Mouse (Mus musculus) limb, embryonic 14.5 days (tissue): ENCODE results near the gene Ndufb4. TPM values are rescaled to one million over a fixed set of nuclear protein-coding genes. Genes with fewer than 3 reads are reported as not detected.

Experiments
- ATAC-seq: fragments of 200-750 bp; cut with Nextera tagmentation; 2 replicates; pipeline ENCODE4 v1.8.0; 2017; ENCODE audit warnings: low read depth, moderate number of reproducible peaks, moderate TSS enrichment; ENCODE audit not compliant: low FRiP score
- DNase-seq: peaks from one replicate; pipeline ENCODE4 v3.0.0-alpha.2; 2015; ENCODE audit warnings: low spot score
- H3K27ac ChIP-seq: fragments of 300-500 bp; sonication (generic); replicated peaks from 2 replicates; pipeline ENCODE4 v1.5.1; 2014; ENCODE audit warnings: low read depth, mild to moderate bottlenecking, low read length, moderate library complexity, mixed read lengths
- H3K27me3 ChIP-seq: fragments of 300-500 bp; sonication (generic); 2 replicates; pipeline ENCODE4 v1.6.1; 2014; ENCODE audit warnings: low read length, mixed read lengths; ENCODE audit not compliant: control insufficient read depth, insufficient read depth
- H3K36me3 ChIP-seq: fragments of 300-500 bp; sonication (generic); 2 replicates; pipeline ENCODE4 v1.6.1; 2014; ENCODE audit warnings: mild to moderate bottlenecking, low read length, moderate library complexity, mixed read lengths; ENCODE audit not compliant: control insufficient read depth, insufficient read depth
- H3K4me1 ChIP-seq: fragments of 300-500 bp; sonication (generic); 2 replicates; pipeline ENCODE4 v1.6.1; 2014; ENCODE audit warnings: antibody characterized with exemption, low read length, mixed read lengths; ENCODE audit not compliant: control insufficient read depth, insufficient read depth
- H3K4me2 ChIP-seq: fragments of 300-500 bp; sonication (generic); replicated peaks from 2 replicates; pipeline ENCODE4 v1.6.1; 2014; ENCODE audit warnings: low read depth, mild to moderate bottlenecking, low read length, moderate library complexity; ENCODE audit not compliant: severe bottlenecking
- H3K4me3 ChIP-seq: fragments of 300-500 bp; sonication (generic); replicated peaks from 2 replicates; pipeline ENCODE4 v1.5.1; 2014; ENCODE audit warnings: low read length
- H3K9ac ChIP-seq: fragments of 300-500 bp; sonication (generic); 2 replicates; pipeline ENCODE4 v1.6.1; 2014; ENCODE audit warnings: mild to moderate bottlenecking, low read depth, low read length, moderate library complexity; ENCODE audit not compliant: severe bottlenecking
- H3K9me3 ChIP-seq: fragments of 300-500 bp; sonication (generic); 2 replicates; pipeline ENCODE4 v1.6.1; 2016; ENCODE audit warnings: low read length; ENCODE audit not compliant: control insufficient read depth
- POLR2A ChIP-seq: fragments of 200-500 bp; IDR thresholded peaks from 2 replicates; pipeline ENCODE4 v1.8.0; 2012; ENCODE audit warnings: inconsistent platforms, mild to moderate bottlenecking, moderate library complexity, borderline replicate concordance; ENCODE audit not compliant: insufficient read depth, insufficient read length; ENCODE audit errors: extremely low read depth
- WGBS: fragments of 180-500 bp; shearing (Covaris S2); extraction: QIAGEN DNeasy Blood & Tissue Kit; methylation state at CpG from one replicate; pipeline ENCODE4 v1.1.7; 2014; 5-methylcytosine and 5-hydroxymethylcytosine counted together
- polyA plus RNA-seq, 2 experiments: library from polyadenylated mRNA; depleted of rRNA in 1 of 2; stranded (reverse) in 1 of 2; unstranded in 1 of 2; fragments of >200 nt; fragmentation: Nextera tagmentation in 1 of 2; extraction: Ambion mirVana in 1 of 2; gene quantifications; 2 replicates each; pipeline versions ENCODE4 v1.2.1 to v1.2.3; 2012 to 2014

Ndufb4 gene
- polyA plus RNA-seq, 2 experiments = 54.9 to 56.3 TPM

GRCm38 (mm10) chr16:37690932-37691730, 36.9 kb upstream of the Ndufb4 start:
- 78% methylated on average over 12 of the region's 12 CpGs for WGBS
- H3K36me3 ChIP-seq = no peaks in the 10 kb centered on the region

GRCm38 (mm10) chr16:37690465-37690864, 36.2 kb upstream of the Ndufb4 start:
- DNase-seq = no peak
- Histone ChIP-seq H3K9ac (no peak overlapping the region), H3K4me1 (peaks cover 12% of the 10 kb centered on the region), H3K4me2 (no peak overlapping the region), H3K27me3 (no peaks in the 10 kb centered on the region), H3K36me3 (no peaks in the 10 kb centered on the region), H3K4me3 (no peak overlapping the region), H3K27ac (no peak overlapping the region), H3K9me3 (no peaks in the 10 kb centered on the region)
- 72% methylated on average over 6 of the region's 6 CpGs for whole genome bisulfite sequencing
- ATAC-seq = no peak
- TF ChIP-seq POLR2A = no peak

More at GRCm38 (mm10) chr16:37690932-37691730, 36.9 kb upstream of the Ndufb4 start:
- Histone ChIP-seq H3K27me3 (no peaks in the 10 kb centered on the region), H3K27ac (no peak overlapping the region), H3K4me1 (peaks cover 10% of the 10 kb centered on the region), H3K4me3 (no peak overlapping the region), H3K4me2 (no peak overlapping the region), H3K9ac (no peak overlapping the region), H3K9me3 (no peaks in the 10 kb centered on the region)
- DNase-seq = no peak
- ATAC-seq = 0 out of 2 replicates have a peak, but pooled peaks have one; percentile 13
- TF ChIP-seq POLR2A = no peak

GRCm38 (mm10) chr16:37689934-37690333, 35.7 kb upstream of the Ndufb4 start:
- 33% methylated on average over 10 of the region's 10 CpGs for WGBS

GRCm38 (mm10) chr16:37689251-37689926, 35.1 kb upstream of the Ndufb4 start:
- ATAC-seq = no peak
- H3K27ac ChIP-seq = no peak overlapping the region
- TF ChIP-seq POLR2A = no peak
- no peak overlapping the region for H3K9ac ChIP-seq
- 80% methylated on average over 8 of the region's 8 CpGs for WGBS
- H3K36me3 ChIP-seq = no peaks in the 10 kb centered on the region
- DNase-seq = no peak
- H3K4me1 ChIP-seq = peaks cover 17% of the 10 kb centered on the region
- no peaks in the 10 kb centered on the region for H3K27me3 ChIP-seq
- H3K9me3 ChIP-seq = no peaks in the 10 kb centered on the region
- no peak overlapping the region for H3K4me3 ChIP-seq
- H3K4me2 ChIP-seq = no peak overlapping the region

More at GRCm38 (mm10) chr16:37689934-37690333, 35.7 kb upstream of the Ndufb4 start:
- Histone ChIP-seq H3K9me3 (no peaks in the 10 kb centered on the region), H3K4me1 (peaks cover 15% of the 10 kb centered on the region), H3K36me3 (no peaks in the 10 kb centered on the region), H3K27ac (no peak overlapping the region), H3K4me3 (no peak overlapping the region), H3K27me3 (no peaks in the 10 kb centered on the region), H3K9ac (no peak overlapping the region), H3K4me2 (no peak overlapping the region)
- DNase-seq (no peak), ATAC-seq (no peak; the same call in 1 of the 2 replicates)
- no peak for TF ChIP-seq POLR2A

- H3K36me3 ChIP-seq = no peaks in the 10 kb centered on the region
- H3K4me1 ChIP-seq = peaks cover 27% of the 10 kb centered on the region
- H3K27ac ChIP-seq = no peak overlapping the region
- TF ChIP-seq POLR2A = no peak
- no peak overlapping the region for H3K9ac ChIP-seq
- WGBS = 73% methylated on average over 2 of the region's 2 CpGs
- H3K4me2 ChIP-seq = no peak overlapping the region
- H3K27me3 ChIP-seq = no peaks in the 10 kb centered on the region
- no peaks in the 10 kb centered on the region for H3K9me3 ChIP-seq
- ATAC-seq = no peak
- DNase-seq = no peak
- no peak overlapping the region for H3K4me3 ChIP-seq
These were observed 33.9 kb upstream of the Ndufb4 start for GRCm38 (mm10) chr16:37688181-37688580.
